In the genomic region with DNA sequence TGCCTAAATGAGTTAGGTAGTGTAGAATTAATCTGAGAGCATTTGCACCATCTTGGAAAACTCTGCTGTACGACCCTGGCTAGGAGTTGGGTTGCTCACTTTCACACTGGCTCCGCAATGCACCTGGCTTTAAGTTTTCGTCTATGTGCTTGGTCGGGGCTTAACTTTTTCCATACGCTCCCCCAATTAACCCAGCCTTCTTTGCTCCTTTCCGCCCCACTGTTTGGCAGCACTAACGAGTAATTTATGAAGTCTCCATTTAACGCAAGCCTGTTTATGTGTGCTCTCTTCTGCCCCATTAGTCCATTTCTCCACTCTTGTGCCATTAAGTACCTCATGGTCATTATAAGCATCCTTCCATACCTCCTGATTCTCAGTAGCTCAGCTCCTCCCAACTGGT, we compare ENCODE assay signal across 29 mouse cellular contexts.
"Had no signal": no experiment of that assay in that cellular context is flagged by ENCODE, and none has a peak within 500 bp of the region (broad histone marks: within the 10 kb centered on the region; RNA-seq: fewer than 3 reads in every experiment).

No protein-coding gene starts in this region.

- H3K27me3 ChIP-seq: heart, embryonic 15.5 days; intestine, embryonic 15.5 days; limb, embryonic 12.5 days; liver, embryonic 13.5 days; liver, embryonic 15.5 days had no signal

- DNase-seq: gastrocnemius, adult 2 months; gastrocnemius, postnatal 10 days; gastrocnemius, postnatal 25 days; heart, adult 2 months; heart, postnatal 14 days; heart, postnatal 4 days; kidney, adult 11 months; kidney, adult 2 months; kidney, adult 9 months; kidney, postnatal 10 days; kidney, postnatal 25 days; kidney, postnatal 4 days; liver; liver, embryonic 13.5 days; liver, postnatal 0 days had no signal

- H3K9ac ChIP-seq: heart, embryonic 13.5 days; heart, embryonic 15.5 days; hindbrain, embryonic 12.5 days; hindbrain, embryonic 14.5 days; intestine, embryonic 15.5 days; limb, embryonic 12.5 days; liver, embryonic 13.5 days; liver, embryonic 15.5 days; liver, postnatal 0 days had no signal

- H3K4me2 ChIP-seq: heart, embryonic 11.5 days; heart, embryonic 13.5 days; heart, embryonic 15.5 days; hindbrain, embryonic 12.5 days; hindbrain, embryonic 14.5 days; intestine, embryonic 15.5 days; limb, embryonic 12.5 days; liver, embryonic 11.5 days; liver, embryonic 13.5 days; liver, embryonic 15.5 days had no signal

- H3K9me3 ChIP-seq: heart, embryonic 13.5 days; heart, embryonic 15.5 days; hindbrain, embryonic 10.5 days; hindbrain, embryonic 12.5 days; intestine, embryonic 15.5 days; limb, embryonic 12.5 days; liver, embryonic 13.5 days; liver, embryonic 15.5 days had no signal

- ATAC-seq: hindbrain, embryonic 16.5 days; inflammation-experienced regulatory T-cells, adult 6 months; intestine, embryonic 15.5 days; liver, postnatal 0 days had no signal

- H3K36me3 ChIP-seq: heart, embryonic 13.5 days; heart, embryonic 15.5 days; hindbrain, embryonic 10.5 days; hindbrain, embryonic 12.5 days; intestine, embryonic 15.5 days; limb, embryonic 12.5 days; liver, embryonic 13.5 days; liver, embryonic 15.5 days had no signal

- H3K27ac ChIP-seq: gastrocnemius, adult 2 months; heart, adult 2 months; heart, embryonic 13.5 days; heart, embryonic 15.5 days; hindbrain, embryonic 10.5 days; hindbrain, embryonic 12.5 days; hindbrain, embryonic 14.5 days; intestine, embryonic 15.5 days; layer of hippocampus, adult 2 months; left cerebral cortex, adult 2 months; limb, embryonic 12.5 days; liver, embryonic 13.5 days; liver, embryonic 15.5 days had no signal

- H3K4me1 ChIP-seq: heart, embryonic 13.5 days; heart, embryonic 15.5 days; hindbrain, embryonic 10.5 days; hindbrain, embryonic 12.5 days; intestine, embryonic 15.5 days; liver, embryonic 13.5 days; liver, embryonic 15.5 days had no signal

- H3K4me3 ChIP-seq: gastrocnemius, adult 2 months; heart, adult 2 months; heart, embryonic 13.5 days; heart, embryonic 15.5 days; hindbrain, embryonic 10.5 days; hindbrain, embryonic 12.5 days; intestine, embryonic 15.5 days; layer of hippocampus, adult 2 months; left cerebral cortex, adult 2 months; limb, embryonic 12.5 days; liver, embryonic 13.5 days; liver, embryonic 15.5 days had no signal
